Mouse (Mus musculus): Measurements from ENCODE around the gene Gm10057. TPM values are rescaled to one million over a fixed set of nuclear protein-coding genes. Genes with fewer than 3 reads are reported as not detected.
"Not testable (repeated sequence)": the region's sequence is repeated elsewhere in the genome, so short reads cannot be mapped to it uniquely, and the experiment has no call there.

Gm10057 gene
- not detected for total RNA-seq (2021)

GRCm38 (mm10) chrX:154054939-154055338 is at the start of gene Gm10057:
TSS of gene Gm10057 (minus strand) at chrX:154055039.
- DNase-seq (ENCODE audit: extremely low spot score in 1 of 2, low spot score in 2 of 2); intact Hi-C loops (cut with DNase I): not testable (repeated sequence)

DNA sequence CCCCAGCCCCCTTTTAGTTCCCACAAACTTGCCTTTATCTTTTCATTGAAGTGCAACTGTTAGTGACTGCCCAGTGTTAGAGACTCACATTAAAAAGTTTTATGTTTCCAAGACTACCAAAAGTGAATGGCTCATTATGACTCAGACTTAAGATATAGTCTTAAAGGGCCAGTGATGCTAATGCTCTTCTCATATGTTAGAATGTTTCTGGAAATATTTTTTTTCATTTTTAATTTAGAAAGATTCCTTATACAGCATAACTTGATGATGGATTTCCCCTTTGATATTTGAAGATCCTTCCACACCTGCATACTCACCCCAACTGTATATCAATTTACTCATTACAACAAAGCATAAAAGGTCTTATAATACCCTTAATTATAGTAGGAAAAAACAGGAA is 21.1 kb downstream of the Gm10057 start, which contains the start of gene 4921511M17Rik:
Gene 4921511M17Rik (minus strand): TSS at position 101 of the 400 bp plus-strand sequence.
- intact Hi-C loops (cut with DNase I) = not testable (repeated sequence)

DNA sequence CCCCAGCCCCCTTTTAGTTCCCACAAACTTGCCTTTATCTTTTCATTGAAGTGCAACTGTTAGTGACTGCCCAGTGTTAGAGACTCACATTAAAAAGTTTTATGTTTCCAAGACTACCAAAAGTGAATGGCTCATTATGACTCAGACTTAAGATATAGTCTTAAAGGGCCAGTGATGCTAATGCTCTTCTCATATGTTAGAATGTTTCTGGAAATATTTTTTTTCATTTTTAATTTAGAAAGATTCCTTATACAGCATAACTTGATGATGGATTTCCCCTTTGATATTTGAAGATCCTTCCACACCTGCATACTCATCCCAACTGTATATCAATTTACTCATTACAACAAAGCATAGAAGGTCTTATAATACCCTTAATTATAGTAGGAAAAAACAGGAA is 42.3 kb downstream of the Gm10057 start, which contains the start of gene Samt1:
Gene Samt1 (minus strand): TSS at position 101 of the 400 bp plus-strand sequence.
- DNase-seq (ENCODE audit: extremely low spot score in 1 of 2, low spot score in 2 of 2); intact Hi-C loops (cut with DNase I): not testable (repeated sequence)

More for the DNA sequence above, 21.1 kb downstream of the Gm10057 start, which contains the start of gene 4921511M17Rik:
- not testable (repeated sequence) for DNase-seq (ENCODE audit: extremely low spot score in 1 of 2, low spot score in 2 of 2)

Other genes with a start within 250 kb of the Gm10057 start
- 1 to 10 TPM; 6.8 to 8.1 TPM for gene Spin2c, start 222.8 kb downstream of the Gm10057 start, total RNA-seq (2021)
- gene Samt1, start 42.4 kb downstream of the Gm10057 start, total RNA-seq (2021) = not detected
- gene 4921511M17Rik, start 21.2 kb downstream of the Gm10057 start, total RNA-seq (2021) = not detected
- gene Gm15140, start 65.6 kb upstream of the Gm10057 start, total RNA-seq (2021) = not detected